Mouse (Mus musculus): ENCODE measurements at regions not wholly inside any gene's neighbourhood (a gene's known extent, or its start where the extent isn't known, plus 50 kb on each side); places are given as distances from the start of the nearest gene placed in this dataset.

DNA sequence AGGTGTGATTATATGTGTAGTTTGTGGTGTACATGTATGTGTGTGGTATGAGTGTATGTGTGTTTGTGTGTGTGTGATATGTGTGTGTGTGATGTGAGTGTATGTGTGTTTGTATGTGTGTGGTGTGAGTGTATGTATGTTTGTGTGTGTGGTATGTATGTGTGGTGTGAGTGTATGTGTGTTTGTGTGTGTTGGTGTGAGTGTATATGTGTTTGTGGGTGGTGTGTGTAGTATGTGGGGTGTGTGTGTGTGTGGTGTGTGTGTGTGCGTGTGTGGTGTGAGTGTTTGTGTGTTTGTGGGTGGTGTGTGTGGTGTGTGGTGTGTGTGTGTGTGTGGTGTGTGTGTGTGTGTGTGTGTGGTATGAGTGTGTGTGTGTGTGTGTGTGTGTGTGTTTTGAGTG, 160.6 kb upstream of the Tmtc1 start:
- TF ChIP-seq CTCF (conservative IDR thresholded peaks at IDR 0.05 in 1 of 2, IDR thresholded peaks at IDR 0.05 in 1 of 2; ENCODE audit: low read depth in 2 of 2, low read length in 2 of 2) (no peak), CHD1 (IDR thresholded peaks at IDR 0.05; ENCODE audit: low read depth, low read length) (no peak), POLR2A (IDR thresholded peaks at IDR 0.05; ENCODE audit: low read depth, low read length) (no peak), JUN (IDR thresholded peaks at IDR 0.05; ENCODE audit: insufficient read depth, low read depth, low read length) (no peak), ZMIZ1 (IDR thresholded peaks at IDR 0.05; ENCODE audit: low read depth, low read length) (no peak), NRF1 (IDR thresholded peaks at IDR 0.05; ENCODE audit: low read depth, low read length) (no peak), ZKSCAN1 (IDR thresholded peaks at IDR 0.05; ENCODE audit: borderline replicate concordance, low read depth, low read length) (no peak), USF1 (IDR thresholded peaks at IDR 0.05; ENCODE audit: low read depth, low read length) (no peak)
